Mouse (Mus musculus) gastrocnemius, postnatal 36 days (tissue): ENCODE measurements around the gene Prkrip1. TPM values are rescaled to one million over a fixed set of nuclear protein-coding genes. Genes with fewer than 3 reads are reported as not detected.
"Not testable (repeated sequence)": the region's sequence is repeated elsewhere in the genome, so short reads cannot be mapped to it uniquely, and the experiment has no call there.

ENCODE experiments used
- DNase-seq, 2 experiments: peaks; one replicate each; pipeline ENCODE4 v3.0.0; 2022
- intact Hi-C: fragments of 180-260 bp; cut with DNase I; formaldehyde crosslinking; loops from one replicate; pipeline ENCODE4 v1.15.1; 2025
- total RNA-seq, 2 experiments: library from RNA; stranded (reverse); gene quantifications; 2 replicates each; pipeline ENCODE4 v1.2.3; 2021

Gene Prkrip1
- total RNA-seq, 2 experiments from 2014 or later, result 20.9 to 21.4 TPM

- no peak for DNase-seq
- intact Hi-C loops, result no loop called here
Measured at GRCm38 (mm10) chr5:136168071-136168470, 30.7 kb downstream of the Prkrip1 start.

GRCm38 (mm10) chr5:136167296-136167695, 31.5 kb downstream of the Prkrip1 start:
- intact Hi-C loops, result no loop called here
- no peak for DNase-seq

- no peak for DNase-seq
- intact Hi-C loops, result loop anchor here (2.0 kb wide), 1 partner anchor 18 kb away; no protein-coding TSS in a partner anchor
Measured at GRCm38 (mm10) chr5:136165246-136165645, 33.5 kb downstream of the Prkrip1 start.

GRCm38 (mm10) chr5:136163807-136164474, 34.8 kb downstream of the Prkrip1 start:
- no peak for DNase-seq
- intact Hi-C loops, result loop anchor here (2.0 kb wide), 1 partner anchor 17 kb away; no protein-coding TSS in a partner anchor

- intact Hi-C loops, result not testable (repeated sequence)
- peak; percentile 70 for DNase-seq
Measured at GRCm38 (mm10) chr5:136160084-136160483, 38.7 kb downstream of the Prkrip1 start.

GRCm38 (mm10) chr5:136155399-136155798, 43.4 kb downstream of the Prkrip1 start:
- intact Hi-C loops, result no loop called here
- DNase-seq, result peak in 1 of 2 experiments; percentile 44

- no peak for DNase-seq
- intact Hi-C loops, result no loop called here
Measured at GRCm38 (mm10) chr5:136152365-136152764, 46.4 kb downstream of the Prkrip1 start.

GRCm38 (mm10) chr5:136149134-136149576, 49.6 kb downstream of the Prkrip1 start:
- intact Hi-C loops, DNase-seq: not testable (repeated sequence)

- intact Hi-C loops, result loop anchor here (2.0 kb wide), 1 partner anchor 17 kb away; no protein-coding TSS in a partner anchor
- DNase-seq, result no peak
Measured at GRCm38 (mm10) chr5:136147704-136148103, 51.1 kb downstream of the Prkrip1 start.

- intact Hi-C loops, result loop anchor here (2.0 kb wide), 1 partner anchor 18 kb away; no protein-coding TSS in a partner anchor
- no peak for DNase-seq
Measured at GRCm38 (mm10) chr5:136146936-136147335, 51.8 kb downstream of the Prkrip1 start.

- intact Hi-C loops, result no loop called here
- no peak for DNase-seq
Measured at GRCm38 (mm10) chr5:136144606-136145430, 53.9 kb downstream of the Prkrip1 start.

GRCm38 (mm10) chr5:136143161-136143755, 55.5 kb downstream of the Prkrip1 start:
- intact Hi-C loops, result no loop called here

GRCm38 (mm10) chr5:136142746-136143145, 56.0 kb downstream of the Prkrip1 start:
- no peak for DNase-seq
- intact Hi-C loops, result no loop called here

More at GRCm38 (mm10) chr5:136143161-136143755, 55.5 kb downstream of the Prkrip1 start:
- no peak for DNase-seq

GRCm38 (mm10) chr5:136140057-136140482, 58.7 kb downstream of the Prkrip1 start:
- DNase-seq, result no peak
- intact Hi-C loops, result no loop called here

- no peak for DNase-seq
- intact Hi-C loops, result no loop called here
Measured at GRCm38 (mm10) chr5:136139393-136139792, 59.4 kb downstream of the Prkrip1 start.

GRCm38 (mm10) chr5:136137658-136138274, 61.0 kb downstream of the Prkrip1 start:
- intact Hi-C loops, result no loop called here
- DNase-seq, result no peak

- intact Hi-C loops, result no loop called here
- no peak for DNase-seq
Measured at GRCm38 (mm10) chr5:136136292-136136990, 62.3 kb downstream of the Prkrip1 start.

- intact Hi-C loops, result loop anchor here (1.0 kb wide), 1 partner anchor 51 kb away; no protein-coding TSS in a partner anchor
- DNase-seq, result peak; percentile 94 to 97
Measured at GRCm38 (mm10) chr5:136135571-136136291, 63.0 kb downstream of the Prkrip1 start, which contains the start of the genes Lrwd1 and Alkbh4. Gene Lrwd1 (minus strand): TSS chr5:136136074. Gene Alkbh4 (plus strand): TSS chr5:136136146.
